Mouse (Mus musculus) inflammation-experienced regulatory T-cells, adult 16 weeks (primary cell): ENCODE data around the gene Usp9x. TPM values are rescaled to one million over a fixed set of nuclear protein-coding genes. Genes with fewer than 3 reads are reported as not detected.

Source experiments
- polyA plus RNA-seq: library from polyadenylated mRNA; unstranded; fragments of 100-300 nt; shearing (Covaris generic); gene quantifications from one replicate; pipeline ENCODE4 v1.2.1, GENCODE M21; 2017

Gene Usp9x
- 94.1 TPM for polyA plus RNA-seq

GRCm38 (mm10) chrX:13071241-13071775 is at the start of gene Usp9x:
Gene Usp9x, plus strand, starts transcription at chrX:13071498.

Other genes with a start within 250 kb of the Usp9x start
- gene Ddx3x, start 209.5 kb downstream of the Usp9x start, polyA plus RNA-seq = 103 TPM